Mouse (Mus musculus): ENCODE measurements around the gene Cmtm4.

GRCm38 (mm10) chr8:104410628-104411273 is 15.1 kb upstream of the Cmtm4 start:
- TF ChIP-seq CTCF (IDR thresholded peaks at IDR 0.05; ENCODE audit: extremely low read depth, insufficient read length, insufficient replicate concordance, low read depth, low read length) (no peak), POLR2A (IDR thresholded peaks at IDR 0.05; ENCODE audit: low read depth, low read length) (no peak)
